Mouse (Mus musculus) heart, adult 2 months (tissue): Measurements from ENCODE around the gene Slc3a1. TPM values are rescaled to one million over a fixed set of nuclear protein-coding genes. Genes with fewer than 3 reads are reported as not detected.

Experiments
- DNase-seq, 2 experiments: peaks; one replicate each; pipeline ENCODE4 v3.0.0; 2021
- H3K27ac ChIP-seq: fragments of 200-600 bp; 2 replicates; pipeline ENCODE4 v1.8.1; 2022
- H3K27me3 ChIP-seq: fragments of 200-500 bp; 2 replicates; pipeline ENCODE4 v1.6.1; 2012; ENCODE audit warnings: mild to moderate bottlenecking, low read length, inconsistent platforms, mixed read lengths; ENCODE audit not compliant: control insufficient read depth, insufficient read depth
- H3K36me3 ChIP-seq: fragments of 200-500 bp; 2 replicates; pipeline ENCODE4 v1.6.1; 2012; ENCODE audit warnings: low read length, inconsistent platforms; ENCODE audit not compliant: control insufficient read depth, insufficient read depth
- H3K4me1 ChIP-seq: fragments of 200-500 bp; 2 replicates; pipeline ENCODE4 v1.6.1; 2011; ENCODE audit warnings: low read length; ENCODE audit not compliant: control insufficient read depth, insufficient read depth
- H3K4me3 ChIP-seq: fragments of 200-600 bp; 2 replicates; pipeline ENCODE4 v1.8.1; 2022
- H3K79me2 ChIP-seq: fragments of 200-500 bp; replicated peaks from 2 replicates; pipeline ENCODE4 v1.6.1; 2012; ENCODE audit warnings: mild to moderate bottlenecking, inconsistent platforms, low read length, moderate library complexity, mixed read lengths; ENCODE audit not compliant: control insufficient read depth, insufficient read depth
- H3K9ac ChIP-seq: fragments of 200-500 bp; 2 replicates; pipeline ENCODE4 v1.6.1; 2012; ENCODE audit warnings: low read depth, mild to moderate bottlenecking, control low read depth, inconsistent platforms, low read length, mixed read lengths
- CTCF ChIP-seq: fragments of 200-600 bp; IDR thresholded peaks from 2 replicates; pipeline ENCODE4 v1.8.1; 2022; ENCODE audit warnings: antibody characterized with exemption, mild to moderate bottlenecking, moderate library complexity
- EP300 ChIP-seq: fragments of 200-500 bp; IDR thresholded peaks from 2 replicates; pipeline ENCODE4 v1.6.1; 2011; ENCODE audit warnings: low read depth, low read length, control low read depth; ENCODE audit not compliant: insufficient read depth
- POLR2A ChIP-seq: fragments of 200-500 bp; IDR thresholded peaks from 2 replicates; pipeline ENCODE4 v1.6.1; 2011; ENCODE audit warnings: mild to moderate bottlenecking, low read depth, low read length, control low read depth; ENCODE audit not compliant: insufficient read depth
- WGBS: fragments of 180-500 bp; shearing (Covaris S2); methylation state at CpG from one replicate; pipeline ENCODE4 v1.1.7; 2018; 5-methylcytosine and 5-hydroxymethylcytosine counted together
- intact Hi-C: fragments of 180-260 bp; cut with DNase I; formaldehyde crosslinking; loops from one replicate; pipeline ENCODE4 v1.15.1; 2025
- polyA plus RNA-seq: library from polyadenylated mRNA; depleted of rRNA; stranded (reverse); fragments of >200 nt; gene quantifications from 2 replicates; pipeline ENCODE4 v1.2.3, GENCODE M21; 2012
- total RNA-seq, 2 experiments: library from RNA; stranded (reverse); gene quantifications; 2 replicates each; pipeline ENCODE4 v1.2.3; 2021

Slc3a1 gene
- total and polyA plus RNA-seq, 3 experiments = 0.16 to 0.23 (median 0.16) TPM

DNA sequence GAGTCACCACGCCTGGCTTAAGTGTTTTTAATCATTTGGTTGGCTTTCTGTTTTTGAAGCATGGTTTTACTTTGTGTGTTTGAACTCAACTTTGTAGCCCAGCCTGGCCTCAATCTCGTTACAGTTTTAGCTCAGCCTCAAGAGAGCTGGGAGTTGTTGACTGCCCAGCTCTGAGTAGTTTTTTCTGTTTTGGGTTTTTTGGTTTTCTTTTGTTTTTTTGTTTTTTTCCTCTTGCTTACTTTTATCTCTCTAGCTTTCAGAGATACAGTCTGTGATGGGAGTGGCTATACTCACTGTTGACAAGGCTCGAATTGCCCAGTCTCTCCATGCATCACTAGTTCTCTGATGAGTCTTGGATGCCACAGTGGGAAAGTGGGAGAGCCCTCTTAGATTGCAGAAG lies 7.8 kb upstream of the Slc3a1 start:
- DNase-seq = no peak
- intact Hi-C loops = loop anchor here (5.0 to 10.0 kb wide), 2 partner anchors 143 to 614 kb away; no protein-coding TSS in a partner anchor
- H3K79me2 ChIP-seq = no peaks in the 10 kb centered on the region
- H3K4me1 ChIP-seq = no peaks in the 10 kb centered on the region
- 80% methylated on average over 3 of the region's 3 CpGs for WGBS
- no peak for TF ChIP-seq EP300
- no peak for TF ChIP-seq CTCF
- TF ChIP-seq POLR2A = no peak
- no peaks in the 10 kb centered on the region for H3K27me3 ChIP-seq
- no peak overlapping the region for H3K4me3 ChIP-seq
- no peak overlapping the region for H3K27ac ChIP-seq
- H3K9ac ChIP-seq = no peak overlapping the region
- H3K36me3 ChIP-seq = no peaks in the 10 kb centered on the region

DNA sequence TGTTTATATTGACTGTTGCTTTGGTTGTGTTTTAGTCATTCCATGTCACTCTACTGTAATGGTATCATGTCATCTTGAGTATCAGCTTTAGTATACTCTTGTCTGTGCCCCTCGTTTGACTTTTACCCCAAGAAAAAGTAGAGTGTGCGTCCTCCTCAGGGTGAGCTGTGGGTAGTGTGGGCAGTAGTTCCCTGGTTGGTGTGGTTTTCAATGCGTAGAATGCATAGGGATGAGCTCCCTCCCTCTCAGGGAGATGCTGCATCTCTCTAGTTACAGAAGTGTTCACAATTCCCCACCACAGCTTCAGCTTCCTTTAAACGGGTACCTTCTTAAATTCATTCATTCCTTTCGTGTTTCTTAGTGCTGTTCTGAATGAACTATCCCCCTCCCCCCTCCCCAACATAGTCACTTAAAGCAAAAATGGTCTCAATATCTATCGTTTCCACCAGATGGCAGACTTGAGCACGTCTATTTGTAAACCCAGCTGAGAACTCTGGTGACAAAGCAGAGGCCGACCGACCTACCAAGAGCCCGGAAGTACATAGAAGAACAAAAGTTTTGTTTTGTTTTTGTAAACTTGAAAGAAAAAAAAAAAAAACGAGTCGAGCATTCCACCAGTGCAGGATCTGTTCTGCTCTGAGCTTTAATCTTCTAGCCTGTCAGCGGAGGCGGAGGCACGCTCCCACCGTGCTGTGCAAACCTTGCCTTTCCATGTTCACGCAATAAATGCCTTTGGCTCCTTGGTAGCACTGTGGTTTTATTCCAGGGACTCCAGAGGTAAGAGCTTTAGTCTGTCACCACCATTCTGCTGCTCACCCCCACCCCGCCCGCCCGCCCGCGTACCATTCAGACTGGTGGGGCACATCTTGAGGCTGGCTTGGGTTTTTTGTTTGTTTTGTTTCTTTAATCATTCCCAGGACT lies 4.7 kb upstream of the Slc3a1 start:
- DNase-seq = peak in 1 of 2 experiments; percentile 24
- intact Hi-C loops = loop anchor here (2.0 to 10.0 kb wide), 3 partner anchors 61 to 611 kb away; no protein-coding TSS in a partner anchor
- no peak overlapping the region for H3K4me3 ChIP-seq
- H3K27ac ChIP-seq = no peak overlapping the region
- H3K27me3 ChIP-seq = no peaks in the 10 kb centered on the region
- WGBS = 56% methylated on average over 22 of the region's 22 CpGs
- H3K9ac ChIP-seq = no peak overlapping the region
- no peaks in the 10 kb centered on the region for H3K79me2 ChIP-seq
- no peaks in the 10 kb centered on the region for H3K4me1 ChIP-seq
- no peaks in the 10 kb centered on the region for H3K36me3 ChIP-seq
- TF ChIP-seq POLR2A = no peak
- TF ChIP-seq CTCF = peak; percentile 67
- TF ChIP-seq EP300 = no peak

DNA sequence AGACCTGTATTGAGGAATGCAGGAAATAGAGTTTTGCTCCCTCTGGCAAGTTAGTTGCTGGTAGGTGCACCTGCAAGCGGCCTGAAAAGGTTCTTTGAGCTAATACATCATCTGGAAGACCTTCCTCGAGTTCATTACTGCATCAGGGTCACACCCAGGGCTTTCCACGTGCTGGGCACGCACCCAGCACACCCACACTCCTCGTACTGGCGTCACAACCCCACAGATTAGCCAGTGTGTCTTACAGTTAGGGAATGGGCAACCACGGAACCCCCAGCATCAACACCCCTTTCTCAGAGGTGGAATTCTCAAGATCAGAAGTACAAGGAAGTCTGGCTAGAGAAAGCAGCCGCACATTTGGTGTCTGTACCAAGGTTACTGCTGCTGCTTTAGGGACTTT lies 3.9 kb upstream of the Slc3a1 start:
- H3K27ac ChIP-seq = no peak overlapping the region
- H3K36me3 ChIP-seq = no peaks in the 10 kb centered on the region
- DNase-seq = no peak
- no peaks in the 10 kb centered on the region for H3K27me3 ChIP-seq
- no peaks in the 10 kb centered on the region for H3K4me1 ChIP-seq
- 87% methylated on average over 8 of the region's 8 CpGs for WGBS
- no peak overlapping the region for H3K4me3 ChIP-seq
- intact Hi-C loops = loop anchor here (5.0 to 10.0 kb wide), 2 partner anchors 147 to 611 kb away; no protein-coding TSS in a partner anchor
- H3K9ac ChIP-seq = no peak overlapping the region
- H3K79me2 ChIP-seq = no peaks in the 10 kb centered on the region
- TF ChIP-seq POLR2A = no peak
- no peak for TF ChIP-seq CTCF
- no peak for TF ChIP-seq EP300

DNA sequence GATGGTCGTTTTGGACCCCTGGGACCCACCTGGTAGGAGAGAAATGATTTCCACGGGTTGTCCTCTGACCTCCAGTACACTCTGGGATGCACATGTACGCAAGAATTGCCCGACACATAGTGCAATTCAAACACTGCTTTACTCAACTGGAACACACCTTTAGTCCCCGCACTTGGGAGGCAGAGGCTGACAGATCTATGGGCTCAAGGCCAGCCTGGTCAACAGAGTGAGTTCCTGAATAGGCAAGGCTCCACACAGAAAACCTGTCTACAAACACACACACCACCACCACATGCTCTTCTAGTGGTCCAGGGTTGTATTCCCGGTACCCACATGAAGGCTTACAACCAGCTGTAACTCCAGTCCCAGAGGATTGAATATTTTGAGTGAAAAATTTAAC lies 3.0 kb upstream of the Slc3a1 start:
- Histone ChIP-seq H3K79me2 (no peaks in the 10 kb centered on the region), H3K27me3 (no peaks in the 10 kb centered on the region), H3K36me3 (no peaks in the 10 kb centered on the region), H3K4me1 (no peaks in the 10 kb centered on the region), H3K9ac (no peak overlapping the region), H3K4me3 (no peak overlapping the region), H3K27ac (no peak overlapping the region)
- 97% methylated on average over 6 of the region's 6 CpGs for WGBS
- intact Hi-C loops = loop anchor here (10.0 kb wide), 1 partner anchor 610 kb away; no protein-coding TSS in a partner anchor
- DNase-seq = no peak
- TF ChIP-seq CTCF (no peak), EP300 (no peak), POLR2A (no peak)

DNA sequence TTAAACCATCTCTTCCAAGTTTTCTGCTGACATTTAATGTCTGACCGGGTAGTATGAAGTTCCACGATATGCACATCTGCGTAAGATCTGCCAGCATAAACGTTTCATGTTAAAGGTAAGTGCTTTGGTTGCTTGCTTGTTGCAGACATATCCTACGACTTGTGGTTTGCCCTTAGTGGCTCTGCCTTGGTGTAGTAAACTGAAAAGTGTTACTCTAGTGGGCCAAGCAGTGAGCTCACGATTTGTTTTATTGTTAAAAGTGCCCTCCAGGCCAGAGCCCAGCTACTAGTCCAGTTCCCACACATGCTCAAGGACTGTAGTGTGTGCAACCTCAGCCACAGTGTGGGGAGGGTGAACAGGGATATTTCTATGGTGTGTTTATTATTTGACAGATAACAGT lies 1.7 kb upstream of the Slc3a1 start:
- Histone ChIP-seq H3K9ac (no peak overlapping the region), H3K79me2 (no peaks in the 10 kb centered on the region), H3K27me3 (no peaks in the 10 kb centered on the region), H3K4me1 (no peaks in the 10 kb centered on the region), H3K36me3 (no peaks in the 10 kb centered on the region), H3K4me3 (no peak overlapping the region), H3K27ac (no peak overlapping the region)
- intact Hi-C loops = loop anchor here (10.0 kb wide), 1 partner anchor 608 kb away; no protein-coding TSS in a partner anchor
- 90% methylated on average over 6 of the region's 6 CpGs for WGBS
- TF ChIP-seq POLR2A = no peak
- TF ChIP-seq CTCF = no peak
- no peak for TF ChIP-seq EP300
- no peak for DNase-seq

DNA sequence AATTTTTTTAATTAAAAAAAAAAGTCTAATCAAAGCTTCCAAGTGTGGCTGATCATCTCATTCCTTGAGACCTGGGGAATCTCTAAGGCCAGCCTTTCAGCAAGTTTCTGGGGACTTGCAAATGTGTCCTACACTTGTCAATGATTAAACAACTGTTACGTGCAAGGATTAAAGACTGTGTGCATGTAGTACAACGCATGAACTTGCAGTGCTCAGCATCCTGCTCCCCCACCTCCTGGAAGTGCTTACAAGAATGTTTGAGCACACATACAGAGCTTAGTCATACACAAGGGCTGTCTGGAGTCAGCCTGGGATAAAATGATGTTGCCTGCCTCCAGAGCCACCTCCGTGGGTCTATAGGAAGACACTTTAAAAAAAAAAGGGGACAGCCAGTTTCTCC lies 929 bp upstream of the Slc3a1 start:
- TF ChIP-seq CTCF = no peak
- TF ChIP-seq EP300 = no peak
- no peak for TF ChIP-seq POLR2A
- Histone ChIP-seq H3K27ac (no peak overlapping the region), H3K79me2 (no peaks in the 10 kb centered on the region), H3K4me3 (no peak overlapping the region), H3K36me3 (no peaks in the 10 kb centered on the region), H3K9ac (no peak overlapping the region), H3K27me3 (no peaks in the 10 kb centered on the region), H3K4me1 (no peaks in the 10 kb centered on the region)
- 84% methylated on average over 3 of the region's 3 CpGs for whole genome bisulfite sequencing
- intact Hi-C loops = loop anchor here (10.0 kb wide), 1 partner anchor 608 kb away; no protein-coding TSS in a partner anchor
- no peak for DNase-seq
